Mouse (Mus musculus): Measurements from ENCODE around the gene Sema4d. TPM values are rescaled to one million over a fixed set of nuclear protein-coding genes. Genes with fewer than 3 reads are reported as not detected.

Sema4d gene
- polyA plus RNA-seq, 1 experiment from 2014 or later = 14.7 TPM

DNA sequence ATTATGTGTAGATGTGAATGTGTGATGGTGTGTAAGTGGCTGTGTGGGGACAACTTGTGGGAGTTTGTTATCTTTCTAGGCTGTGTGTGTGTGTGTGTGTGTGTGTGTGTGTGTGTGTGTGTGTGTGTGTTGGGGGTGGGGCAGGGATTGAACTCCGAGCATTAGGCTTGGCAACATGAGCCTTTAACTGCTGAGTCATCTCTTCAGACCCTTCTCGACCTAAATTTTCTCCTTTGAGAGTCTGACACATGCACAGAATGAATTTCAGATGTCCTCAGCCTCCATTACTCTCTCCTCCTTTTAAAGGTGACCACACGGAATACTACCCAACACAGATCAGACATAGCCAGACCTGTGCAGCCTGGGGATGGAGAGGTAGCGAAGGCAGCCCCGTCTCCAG is 70.4 kb downstream of the Sema4d start:
- no peak for ATAC-seq (replicated peaks; ENCODE audit: insufficient number of reproducible peaks, insufficient read depth, low FRiP score, low read depth)
- Histone ChIP-seq H3K27ac (no peak overlapping the region), H3K4me3 (no peak overlapping the region), H3K9me3 (replicated peaks) (no peaks in the 10 kb centered on the region), H3K4me1 (replicated peaks) (peaks cover 3% of the 10 kb centered on the region; the same call in 1 of the 2 replicates), H3K4me2 (no peak overlapping the region), H3K27me3 (no peaks in the 10 kb centered on the region), H3K9ac (no peak overlapping the region), H3K36me3 (peaks cover 5% of the 10 kb centered on the region; the same call in 1 of the 2 replicates)
- 72% methylated on average over 5 of the region's 5 CpGs for WGBS

DNA sequence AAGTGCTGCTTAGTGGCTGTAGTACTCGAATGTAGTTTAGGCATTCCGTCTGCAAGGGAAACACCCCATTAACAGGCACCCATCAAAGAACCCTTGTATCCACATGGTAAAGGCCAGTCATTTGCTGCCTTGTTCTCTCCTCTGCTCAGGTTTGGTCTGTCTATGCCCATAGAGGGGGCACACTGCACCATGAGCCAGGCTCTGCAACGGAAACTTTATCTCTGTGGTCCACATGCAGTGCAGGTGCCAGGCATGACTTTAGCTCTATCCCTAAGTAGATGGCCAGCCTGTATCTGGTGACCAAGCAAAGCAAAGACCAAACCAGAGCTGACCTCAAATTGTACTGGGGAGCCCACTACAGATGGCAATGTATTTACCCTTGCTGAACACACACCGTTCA is 73.0 kb downstream of the Sema4d start:
- H3K9me3 ChIP-seq (replicated peaks) = no peaks in the 10 kb centered on the region
- WGBS = 86% methylated on average over 4 of the region's 4 CpGs
- H3K9ac ChIP-seq = no peak overlapping the region
- H3K4me2 ChIP-seq = no peak overlapping the region
- H3K27me3 ChIP-seq = no peaks in the 10 kb centered on the region
- H3K36me3 ChIP-seq = peaks cover 5% of the 10 kb centered on the region; the same call in 1 of the 2 replicates
- H3K4me3 ChIP-seq = no peak overlapping the region
- H3K4me1 ChIP-seq (replicated peaks) = peaks cover 13% of the 10 kb centered on the region
- no peak for ATAC-seq (replicated peaks; ENCODE audit: insufficient number of reproducible peaks, insufficient read depth, low FRiP score, low read depth)
- no peak overlapping the region for H3K27ac ChIP-seq

DNA sequence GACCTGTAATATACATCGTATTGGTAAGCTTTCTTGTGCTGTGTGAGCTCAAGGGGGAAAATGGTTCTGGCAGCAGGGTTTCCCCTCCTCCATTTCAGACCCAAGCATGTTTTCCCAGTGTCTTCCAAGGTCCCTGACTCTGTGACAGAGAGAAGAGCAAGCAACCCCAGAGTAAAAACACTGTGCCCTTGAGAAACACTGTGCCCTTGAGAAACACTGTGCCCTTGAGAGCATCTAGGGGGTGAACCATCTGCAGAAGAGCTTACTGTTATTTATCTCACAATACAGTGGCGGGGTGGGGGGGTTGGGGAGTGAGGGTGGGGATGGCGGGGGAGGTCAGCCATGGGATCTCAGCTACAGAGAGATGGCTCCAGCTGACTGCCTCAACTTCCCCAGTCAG is 74.3 kb downstream of the Sema4d start:
- Histone ChIP-seq H3K36me3 (peaks cover 9% of the 10 kb centered on the region; the same call in 1 of the 2 replicates), H3K27ac (no peak overlapping the region), H3K9ac (no peak overlapping the region), H3K4me3 (no peak overlapping the region), H3K9me3 (replicated peaks) (no peaks in the 10 kb centered on the region), H3K27me3 (no peaks in the 10 kb centered on the region), H3K4me1 (replicated peaks) (peaks cover 19% of the 10 kb centered on the region), H3K4me2 (no peak overlapping the region)
- no peak for ATAC-seq (replicated peaks; ENCODE audit: insufficient number of reproducible peaks, insufficient read depth, low FRiP score, low read depth)
- 76% methylated on average over 3 of the region's 3 CpGs for WGBS

DNA sequence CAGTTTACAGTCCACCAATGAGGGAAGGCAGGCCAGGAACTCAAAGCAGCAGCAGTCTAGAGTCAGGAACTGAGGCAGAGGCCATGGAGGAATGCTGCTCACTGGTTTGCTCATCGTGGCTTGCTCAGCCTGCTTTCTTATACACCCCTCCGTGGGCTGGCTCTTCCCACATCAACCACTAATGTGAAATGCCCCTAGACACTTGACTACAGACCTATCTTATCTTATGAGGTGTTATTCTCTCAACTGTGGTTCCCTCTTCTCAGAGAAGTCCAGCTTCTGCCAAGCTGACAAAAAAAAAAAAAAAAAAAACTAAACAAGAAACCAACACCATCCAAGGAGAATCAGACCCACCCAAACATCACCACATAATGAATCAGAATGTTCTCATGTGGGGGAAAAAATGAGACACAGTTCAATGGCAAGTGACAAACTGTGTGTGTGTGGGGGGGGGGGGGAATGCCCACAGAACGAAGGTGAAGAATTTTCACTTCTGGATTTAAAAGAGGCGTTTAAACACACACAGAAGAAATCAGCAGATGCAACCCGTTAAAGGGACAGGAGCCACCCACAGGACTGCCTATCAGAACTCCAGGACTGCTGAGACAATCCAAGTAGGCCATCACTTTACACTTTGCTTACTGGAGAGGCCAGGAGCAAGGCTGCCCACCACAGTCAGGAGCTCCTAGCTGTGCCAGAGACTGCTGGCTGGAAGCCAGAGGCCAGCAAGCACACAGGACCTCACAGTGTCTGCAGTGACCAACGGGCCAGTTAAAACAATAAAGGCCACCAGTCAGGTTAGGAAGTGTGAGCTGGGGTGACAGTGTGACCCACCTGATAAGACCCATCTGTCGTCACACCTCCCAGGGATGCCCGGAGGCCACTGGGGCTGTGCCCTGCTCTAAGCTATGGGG is 76.9 kb downstream of the Sema4d start:
- ATAC-seq (replicated peaks; ENCODE audit: insufficient number of reproducible peaks, insufficient read depth, low FRiP score, low read depth) = peak; percentile 82
- Histone ChIP-seq H3K4me2 (no peak overlapping the region), H3K36me3 (peaks cover 16% of the 10 kb centered on the region), H3K9ac (no peak overlapping the region), H3K27me3 (no peaks in the 10 kb centered on the region), H3K27ac (peak overlapping the region; percentile 46), H3K4me3 (no peak overlapping the region), H3K4me1 (replicated peaks) (peaks cover 19% of the 10 kb centered on the region), H3K9me3 (replicated peaks) (no peaks in the 10 kb centered on the region)
- WGBS = 25% methylated on average over 8 of the region's 8 CpGs

DNA sequence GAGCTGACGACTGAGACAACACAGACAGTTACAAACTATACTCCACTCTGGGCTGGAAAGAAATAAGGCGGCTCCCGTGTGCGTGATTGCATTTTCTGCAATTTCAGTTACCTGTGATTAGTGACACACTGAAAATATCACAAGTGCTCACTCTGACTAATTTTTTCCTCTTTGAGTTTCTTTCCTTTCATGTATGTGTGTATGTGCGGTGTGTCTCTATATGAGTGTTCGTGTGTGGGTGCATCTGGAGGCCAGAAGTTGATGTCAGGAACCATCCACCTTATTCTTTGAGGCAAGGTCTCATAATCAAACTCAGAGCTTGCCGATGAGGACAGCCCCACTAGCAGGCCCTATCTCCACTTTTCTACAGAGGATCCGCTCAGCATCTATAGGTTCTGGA is 81.5 kb downstream of the Sema4d start:
- Histone ChIP-seq H3K4me1 (replicated peaks) (peaks cover 15% of the 10 kb centered on the region), H3K36me3 (peaks cover 11% of the 10 kb centered on the region; the same call in 1 of the 2 replicates), H3K9ac (no peak overlapping the region), H3K4me3 (no peak overlapping the region), H3K9me3 (replicated peaks) (no peaks in the 10 kb centered on the region), H3K27me3 (no peaks in the 10 kb centered on the region), H3K27ac (no peak overlapping the region), H3K4me2 (no peak overlapping the region)
- WGBS = 88% methylated on average over 8 of the region's 8 CpGs
- ATAC-seq (replicated peaks; ENCODE audit: insufficient number of reproducible peaks, insufficient read depth, low FRiP score, low read depth) = no peak

DNA sequence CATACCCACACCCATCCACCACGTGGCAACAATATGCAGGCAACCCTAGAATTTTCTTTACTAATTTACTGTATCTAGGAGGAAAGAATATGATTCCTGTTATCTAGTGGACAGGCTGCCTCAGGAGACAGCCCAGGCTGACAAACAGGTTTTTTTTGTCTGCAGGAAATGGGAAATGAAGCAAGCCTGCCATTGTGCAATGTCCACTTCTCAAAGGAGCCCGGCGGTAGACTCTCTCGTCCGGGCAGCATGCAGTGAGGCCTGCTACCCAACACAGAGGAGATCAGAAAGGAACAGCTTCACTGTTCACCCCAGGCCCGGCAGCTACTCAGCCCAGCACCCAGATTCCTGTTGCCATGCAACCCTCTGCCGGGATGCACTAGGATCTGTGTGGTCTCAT is 82.8 kb downstream of the Sema4d start:
- ATAC-seq (replicated peaks; ENCODE audit: insufficient number of reproducible peaks, insufficient read depth, low FRiP score, low read depth) = no peak
- WGBS = 55% methylated on average over 7 of the region's 7 CpGs
- peaks cover 11% of the 10 kb centered on the region; the same call in 1 of the 2 replicates for H3K36me3 ChIP-seq
- peaks cover 5% of the 10 kb centered on the region; the same call in 1 of the 2 replicates for H3K4me1 ChIP-seq (replicated peaks)
- H3K9ac ChIP-seq = no peak overlapping the region
- H3K9me3 ChIP-seq (replicated peaks) = no peaks in the 10 kb centered on the region
- no peak overlapping the region for H3K27ac ChIP-seq
- H3K27me3 ChIP-seq = no peaks in the 10 kb centered on the region
- H3K4me2 ChIP-seq = no peak overlapping the region
- H3K4me3 ChIP-seq = no peak overlapping the region

DNA sequence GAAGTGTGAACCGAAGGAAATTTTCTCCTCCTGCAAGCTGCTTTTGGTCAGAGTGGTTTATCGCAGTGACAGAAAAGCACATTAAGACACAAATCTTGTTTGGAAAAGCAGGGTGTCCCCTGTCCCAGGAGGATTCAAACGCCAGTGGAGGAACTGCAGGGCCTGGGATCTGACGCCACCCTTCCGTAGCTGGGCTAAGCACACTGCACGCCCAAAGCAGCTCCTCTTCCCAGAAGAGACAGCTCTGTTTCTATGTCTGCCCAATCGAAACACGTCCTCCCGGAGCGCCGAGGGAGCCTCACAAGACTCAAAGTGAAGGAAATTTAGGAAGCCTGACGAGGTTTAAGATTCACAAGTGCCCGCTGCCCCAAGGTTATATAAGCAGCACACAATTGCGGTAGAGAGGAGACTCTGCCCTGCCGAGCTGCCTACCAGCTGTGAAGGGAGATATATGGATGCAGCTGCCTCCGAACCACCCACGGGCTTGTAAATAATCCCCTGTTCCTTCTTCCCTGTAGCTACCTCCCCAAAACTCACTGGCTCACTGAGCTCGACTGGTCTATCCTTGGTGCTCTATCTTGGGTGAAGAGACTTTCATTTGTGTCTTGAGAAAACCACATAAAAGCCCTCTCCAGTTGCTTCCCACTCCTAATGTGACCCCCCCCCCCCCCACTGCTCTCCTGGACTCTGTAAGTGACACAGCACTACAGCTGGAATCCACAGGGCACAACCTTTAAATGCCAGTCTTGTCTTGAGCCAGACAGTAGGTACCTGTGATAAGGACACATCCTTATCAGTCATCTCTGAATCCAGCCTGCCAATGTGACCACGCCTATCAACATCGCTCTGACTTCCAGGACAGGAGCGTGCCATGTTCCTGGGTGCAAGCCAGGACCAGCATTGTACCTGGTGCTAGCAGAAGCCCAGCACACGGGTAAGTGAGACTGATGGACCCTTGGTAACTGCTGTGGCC is 87.4 kb downstream of the Sema4d start:
- ATAC-seq (replicated peaks; ENCODE audit: insufficient number of reproducible peaks, insufficient read depth, low FRiP score, low read depth) = no peak
- 63% methylated on average over 22 of the region's 22 CpGs for WGBS

DNA sequence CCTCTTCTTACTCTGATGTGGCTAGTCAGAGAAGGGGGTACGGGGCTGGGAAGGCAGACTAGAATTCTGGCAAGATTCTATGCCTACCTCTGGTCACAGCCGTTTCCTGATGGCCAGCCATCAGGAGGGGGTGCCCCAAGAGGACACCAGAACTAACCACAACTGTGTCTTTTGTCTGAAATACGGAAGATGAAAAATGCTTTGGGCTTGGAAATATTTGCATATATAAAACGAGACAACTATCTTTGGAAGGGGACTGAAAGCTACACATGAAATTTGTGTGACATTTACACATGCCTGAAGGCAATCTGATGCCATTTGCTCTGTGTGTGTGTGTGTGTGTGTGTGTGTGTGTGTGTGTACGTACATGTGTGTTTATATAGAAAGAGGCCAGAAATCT is 89.7 kb downstream of the Sema4d start:
- WGBS = 71% methylated on average over 5 of the region's 5 CpGs

More for the DNA sequence above, 87.4 kb downstream of the Sema4d start:
- Histone ChIP-seq H3K27ac (no peak overlapping the region), H3K27me3 (no peaks in the 10 kb centered on the region), H3K9me3 (replicated peaks) (no peaks in the 10 kb centered on the region), H3K9ac (no peak overlapping the region), H3K36me3 (0 out of 2 replicates have a peak, but pooled peaks cover 13% of the 10 kb centered on the region), H3K4me3 (no peak overlapping the region), H3K4me1 (replicated peaks) (no peaks in the 10 kb centered on the region), H3K4me2 (no peak overlapping the region)

DNA sequence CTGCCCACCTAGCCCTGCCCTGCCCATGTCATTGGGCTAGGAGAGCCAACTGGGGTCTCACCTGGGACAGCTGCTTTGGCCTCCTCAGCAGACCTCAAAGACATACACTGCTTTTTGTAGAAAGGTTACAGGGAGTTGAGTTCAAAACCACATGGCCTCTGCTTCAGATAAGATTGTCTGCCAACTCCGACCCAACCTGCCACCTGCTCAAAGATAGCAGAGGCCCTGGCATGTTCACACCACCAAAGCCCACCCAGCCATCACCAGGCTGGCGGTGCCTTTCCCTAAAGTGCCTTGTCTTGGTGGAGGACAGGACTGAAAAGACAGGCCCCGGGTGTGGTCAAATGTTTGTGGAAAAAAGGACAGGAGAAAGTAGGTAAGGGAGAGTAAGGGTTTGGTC is 95.2 kb downstream of the Sema4d start:
- Histone ChIP-seq H3K27me3 (no peaks in the 10 kb centered on the region), H3K4me3 (no peak overlapping the region), H3K9ac (no peak overlapping the region), H3K4me1 (replicated peaks) (peaks cover 15% of the 10 kb centered on the region), H3K4me2 (no peak overlapping the region), H3K36me3 (0 out of 2 replicates have a peak, but pooled peaks cover 6% of the 10 kb centered on the region), H3K9me3 (replicated peaks) (no peaks in the 10 kb centered on the region), H3K27ac (peak overlapping the region; percentile 53)
- WGBS = 44% methylated on average over 3 of the region's 3 CpGs
- ATAC-seq (replicated peaks; ENCODE audit: insufficient number of reproducible peaks, insufficient read depth, low FRiP score, low read depth) = no peak

More for the DNA sequence above, 89.7 kb downstream of the Sema4d start:
- ATAC-seq (replicated peaks; ENCODE audit: insufficient number of reproducible peaks, insufficient read depth, low FRiP score, low read depth) = no peak
- H3K4me1 ChIP-seq (replicated peaks) = no peaks in the 10 kb centered on the region
- H3K4me3 ChIP-seq = no peak overlapping the region
- H3K27me3 ChIP-seq = no peaks in the 10 kb centered on the region
- H3K27ac ChIP-seq = no peak overlapping the region
- 0 out of 2 replicates have a peak, but pooled peaks cover 13% of the 10 kb centered on the region for H3K36me3 ChIP-seq
- H3K9ac ChIP-seq = 0 out of 2 replicates have a peak overlapping the region, but pooled peaks have one; percentile 10
- no peak overlapping the region for H3K4me2 ChIP-seq
- no peaks in the 10 kb centered on the region for H3K9me3 ChIP-seq (replicated peaks)

DNA sequence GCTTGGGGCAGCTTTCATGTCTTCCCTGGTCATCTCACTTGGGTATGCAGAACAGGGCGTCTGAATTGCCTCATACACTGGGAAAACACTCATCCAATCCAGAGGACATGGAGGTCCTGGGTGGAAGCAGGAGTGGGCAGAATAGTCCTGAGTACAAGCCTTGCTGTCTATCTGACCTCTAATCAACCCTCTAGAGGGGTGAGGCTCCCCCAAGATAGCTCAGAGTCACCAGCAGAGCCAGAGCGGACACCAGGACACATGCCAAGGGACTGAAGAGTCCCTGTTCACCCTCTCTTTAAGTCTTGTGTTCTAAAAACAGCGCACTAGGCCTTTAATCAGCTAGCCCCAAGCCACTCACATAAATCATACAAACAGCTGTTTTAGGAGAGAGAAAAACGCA is 95.7 kb downstream of the Sema4d start:
- Histone ChIP-seq H3K4me1 (replicated peaks) (peaks cover 15% of the 10 kb centered on the region), H3K4me2 (0 out of 2 replicates have a peak overlapping the region, but pooled peaks have one; percentile 4), H3K9ac (no peak overlapping the region), H3K27me3 (no peaks in the 10 kb centered on the region), H3K4me3 (no peak overlapping the region), H3K27ac (peak overlapping the region; percentile 53), H3K9me3 (replicated peaks) (no peaks in the 10 kb centered on the region), H3K36me3 (0 out of 2 replicates have a peak, but pooled peaks cover 6% of the 10 kb centered on the region)
- ATAC-seq (replicated peaks; ENCODE audit: insufficient number of reproducible peaks, insufficient read depth, low FRiP score, low read depth) = peak; percentile 25; the same call in 1 of the 2 replicates
- 39% methylated on average over 4 of the region's 4 CpGs for WGBS

DNA sequence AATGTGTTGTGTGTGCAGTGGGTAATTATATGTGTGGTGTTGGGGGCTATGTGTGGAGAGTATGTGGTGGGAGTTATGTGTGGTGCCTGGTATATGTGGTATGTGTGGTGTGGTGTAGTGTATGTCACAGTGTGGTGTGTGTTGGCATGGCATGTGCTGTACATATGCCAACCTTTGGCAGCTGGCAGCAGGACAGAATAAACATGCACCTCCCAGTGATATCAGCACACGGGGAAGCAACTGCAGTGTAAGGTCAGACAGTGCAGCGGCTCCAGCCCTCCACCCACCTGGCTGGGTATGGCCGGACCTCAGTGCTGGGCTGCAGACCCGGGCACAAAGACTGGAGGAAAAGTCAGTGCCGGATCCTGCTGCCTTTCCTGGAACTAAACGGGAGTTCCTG is 96.1 kb downstream of the Sema4d start:
- no peaks in the 10 kb centered on the region for H3K9me3 ChIP-seq (replicated peaks)
- WGBS = 56% methylated on average over 6 of the region's 6 CpGs
- H3K9ac ChIP-seq = no peak overlapping the region
- H3K4me2 ChIP-seq = 0 out of 2 replicates have a peak overlapping the region, but pooled peaks have one; percentile 4
- no peaks in the 10 kb centered on the region for H3K27me3 ChIP-seq
- no peak overlapping the region for H3K4me3 ChIP-seq
- ATAC-seq (replicated peaks; ENCODE audit: insufficient number of reproducible peaks, insufficient read depth, low FRiP score, low read depth) = peak; percentile 65
- H3K36me3 ChIP-seq = 0 out of 2 replicates have a peak, but pooled peaks cover 6% of the 10 kb centered on the region
- H3K4me1 ChIP-seq (replicated peaks) = peaks cover 15% of the 10 kb centered on the region
- H3K27ac ChIP-seq = peak overlapping the region; percentile 53
